Mouse (Mus musculus) layer of hippocampus, postnatal 14 days (tissue): Measurements from ENCODE around the gene Cbr2. TPM values are rescaled to one million over a fixed set of nuclear protein-coding genes. Genes with fewer than 3 reads are reported as not detected.

Source experiments
- DNase-seq, 2 experiments: peaks; one replicate each; pipeline ENCODE4 v3.0.0; 2021 to 2022; ENCODE audit warnings: low spot score in 2 of 2, mixed read lengths in 1 of 2
- total RNA-seq, 2 experiments: library from RNA; stranded (reverse); gene quantifications; 2 replicates each; pipeline ENCODE4 v1.2.3; 2021

Cbr2 gene
- total RNA-seq, 2 experiments from 2014 or later = 2.1 to 2.2 TPM

DNA sequence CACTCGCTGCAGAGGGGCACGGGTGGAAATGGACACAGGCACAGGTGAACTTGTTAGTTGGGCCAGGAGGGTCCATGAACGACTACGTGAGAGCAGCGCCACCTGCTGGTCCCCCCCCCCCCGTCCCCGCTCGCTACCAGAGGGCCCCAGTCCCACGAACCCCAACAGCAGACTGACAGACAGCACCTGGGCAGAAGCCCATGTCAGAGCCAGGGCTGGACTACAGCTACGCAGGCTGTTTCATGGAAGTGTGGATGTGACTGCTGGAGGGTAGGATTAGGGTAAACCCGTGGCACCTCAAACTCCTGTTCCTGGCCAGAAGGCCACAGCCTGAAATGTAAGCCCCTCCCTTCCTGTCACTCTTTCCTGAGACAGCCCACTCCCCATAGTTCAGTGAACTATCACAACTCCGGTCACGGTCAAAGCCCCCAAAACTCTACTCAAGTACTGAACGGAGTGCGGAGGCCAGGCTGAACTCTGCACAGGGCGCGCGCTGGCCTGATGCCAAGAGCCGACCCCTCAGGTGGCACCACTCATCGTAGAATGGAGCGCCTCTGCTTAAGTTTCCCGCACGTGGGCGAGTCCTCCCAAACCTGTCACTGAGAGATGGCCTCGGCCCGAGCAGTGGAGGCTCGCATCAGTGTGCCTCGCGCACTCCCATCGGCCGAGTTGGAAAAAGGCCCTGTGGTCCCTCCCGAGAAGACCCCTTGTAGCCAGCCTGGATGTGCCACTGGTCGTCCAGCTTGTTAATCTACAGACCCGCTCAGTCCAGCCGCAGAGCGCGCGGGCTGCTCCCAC, 18.9 kb downstream of the Cbr2 start:
- DNase-seq = peak in 1 of 2 experiments; percentile 56

DNA sequence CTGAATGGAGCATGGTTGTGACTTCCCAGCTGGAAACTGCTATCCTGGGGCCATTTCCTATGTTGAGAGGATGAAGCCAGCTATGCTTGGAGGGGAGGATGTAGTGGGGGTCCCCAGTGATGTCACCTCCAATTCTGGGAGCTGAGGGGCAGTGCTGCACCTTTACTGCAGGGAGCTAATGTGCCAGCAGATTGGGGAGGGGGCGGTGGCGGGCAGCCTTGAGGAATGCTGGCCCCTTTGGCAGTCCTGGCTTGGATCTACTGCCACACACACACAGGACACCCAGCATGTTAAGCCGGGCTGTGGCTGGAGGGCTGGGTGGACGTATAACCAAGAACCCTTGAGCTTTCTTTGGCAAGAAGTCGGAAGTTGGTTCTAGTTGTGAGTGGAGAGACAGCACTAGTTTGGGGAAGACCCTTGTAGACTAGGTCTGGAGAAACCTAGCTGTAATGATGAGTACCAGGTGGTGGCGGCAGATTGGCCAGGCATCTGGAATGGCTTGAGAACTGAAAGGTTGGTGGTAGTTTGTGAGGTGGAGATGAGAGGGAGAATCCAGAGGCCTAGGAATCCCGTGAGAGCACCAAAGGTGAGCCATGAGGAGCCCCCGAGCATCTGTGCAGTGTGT, 19.8 kb downstream of the Cbr2 start:
- no peak for DNase-seq

DNA sequence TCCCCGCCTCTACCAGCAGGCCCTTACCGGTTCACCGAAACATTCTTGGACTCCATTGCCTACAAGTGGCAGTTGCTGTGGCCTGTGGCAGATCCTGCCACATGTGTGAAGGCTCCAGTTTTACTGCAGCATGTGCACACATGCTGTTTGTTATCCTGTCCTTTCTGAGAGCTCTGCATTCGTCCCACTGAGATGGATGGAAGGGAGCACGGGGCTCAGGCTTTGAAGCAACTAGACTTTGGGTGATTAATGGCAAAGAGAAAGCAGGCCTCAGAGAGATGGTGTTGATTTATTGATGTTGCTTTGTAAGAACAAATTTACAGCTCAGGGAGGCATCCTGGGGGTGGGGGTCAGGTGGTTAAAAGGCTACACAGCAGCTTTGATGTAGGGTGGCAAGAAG, 21.2 kb downstream of the Cbr2 start:
- DNase-seq = no peak

DNA sequence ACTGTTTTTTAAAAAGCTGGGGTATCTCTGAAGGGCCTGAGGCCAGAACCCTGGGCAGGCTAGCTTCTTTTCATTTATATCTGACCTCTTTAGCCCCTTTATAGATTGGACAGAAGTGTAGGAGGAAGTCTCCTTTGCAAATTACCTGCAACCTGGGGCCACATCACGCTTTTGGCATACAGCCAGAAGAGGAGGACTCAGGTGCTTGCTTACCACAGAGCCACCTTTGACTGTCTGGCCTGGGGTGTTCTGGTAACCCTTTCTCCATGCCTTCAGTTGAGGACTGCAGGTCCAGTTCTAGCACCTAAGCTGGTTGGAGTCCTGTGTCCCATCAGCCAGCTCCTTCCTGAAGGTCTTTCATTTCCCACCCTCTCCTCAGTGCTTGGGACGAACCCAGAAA, 22.4 kb downstream of the Cbr2 start:
- no peak for DNase-seq

DNA sequence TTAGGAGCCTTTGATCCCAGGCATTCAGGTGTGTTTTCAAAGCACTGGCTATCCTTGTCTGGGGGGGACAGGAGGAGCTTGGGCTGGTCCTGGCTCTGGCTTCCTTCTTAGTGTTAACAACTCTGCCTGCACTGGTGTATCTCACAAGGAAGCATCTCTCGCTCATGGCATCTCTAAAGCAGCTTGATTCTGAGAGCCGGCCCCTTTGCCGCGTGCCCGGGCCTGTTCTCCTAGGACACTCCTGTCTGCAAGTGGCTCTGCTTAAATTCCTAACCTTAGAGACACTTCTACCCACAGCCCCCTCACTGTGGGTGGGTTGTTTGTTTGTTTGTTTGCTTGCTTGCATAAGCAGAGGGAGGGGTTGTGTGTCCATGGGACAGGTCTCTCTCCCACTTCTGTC, 23.9 kb downstream of the Cbr2 start:
- no peak for DNase-seq

DNA sequence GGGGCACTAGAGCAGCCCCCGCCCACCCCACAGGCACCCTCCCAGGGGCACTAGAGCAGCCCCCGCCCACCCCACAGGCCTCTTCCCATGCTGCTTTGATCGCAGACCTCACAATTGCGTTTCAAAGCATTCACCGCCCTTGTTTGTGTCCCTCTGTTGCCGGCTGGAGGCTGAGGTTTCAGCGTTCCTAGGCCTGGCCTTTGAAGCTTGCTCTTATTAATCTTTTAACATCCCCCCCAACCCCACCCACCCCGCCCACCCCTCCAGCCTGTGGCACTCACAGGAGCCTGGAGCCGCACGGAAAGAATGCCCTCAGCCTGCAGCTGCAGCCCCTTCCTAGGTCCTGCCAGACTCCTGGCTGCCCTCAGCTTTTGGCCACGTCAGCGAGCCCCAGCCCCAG, 24.7 kb downstream of the Cbr2 start:
- DNase-seq = no peak

DNA sequence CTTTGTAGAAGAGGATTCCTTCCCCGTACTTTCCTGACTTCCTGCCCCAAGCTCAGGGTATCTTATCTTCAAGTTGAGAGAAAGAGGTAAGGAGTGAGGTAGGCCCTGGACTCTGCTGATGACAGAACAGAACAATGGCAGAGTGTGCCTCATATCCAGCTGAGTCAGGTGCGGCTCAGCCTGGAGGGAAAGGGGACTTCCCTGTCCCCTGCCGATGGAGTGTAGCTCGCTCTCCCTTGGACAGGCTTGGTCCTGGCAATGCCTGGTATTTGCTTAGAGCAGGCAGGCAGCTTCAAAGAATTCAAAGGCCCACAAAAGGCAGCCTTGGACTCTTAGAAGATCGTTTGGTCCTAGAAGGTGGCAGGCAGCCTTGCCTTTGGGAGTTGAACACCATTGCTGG, 25.8 kb downstream of the Cbr2 start:
- no peak for DNase-seq

DNA sequence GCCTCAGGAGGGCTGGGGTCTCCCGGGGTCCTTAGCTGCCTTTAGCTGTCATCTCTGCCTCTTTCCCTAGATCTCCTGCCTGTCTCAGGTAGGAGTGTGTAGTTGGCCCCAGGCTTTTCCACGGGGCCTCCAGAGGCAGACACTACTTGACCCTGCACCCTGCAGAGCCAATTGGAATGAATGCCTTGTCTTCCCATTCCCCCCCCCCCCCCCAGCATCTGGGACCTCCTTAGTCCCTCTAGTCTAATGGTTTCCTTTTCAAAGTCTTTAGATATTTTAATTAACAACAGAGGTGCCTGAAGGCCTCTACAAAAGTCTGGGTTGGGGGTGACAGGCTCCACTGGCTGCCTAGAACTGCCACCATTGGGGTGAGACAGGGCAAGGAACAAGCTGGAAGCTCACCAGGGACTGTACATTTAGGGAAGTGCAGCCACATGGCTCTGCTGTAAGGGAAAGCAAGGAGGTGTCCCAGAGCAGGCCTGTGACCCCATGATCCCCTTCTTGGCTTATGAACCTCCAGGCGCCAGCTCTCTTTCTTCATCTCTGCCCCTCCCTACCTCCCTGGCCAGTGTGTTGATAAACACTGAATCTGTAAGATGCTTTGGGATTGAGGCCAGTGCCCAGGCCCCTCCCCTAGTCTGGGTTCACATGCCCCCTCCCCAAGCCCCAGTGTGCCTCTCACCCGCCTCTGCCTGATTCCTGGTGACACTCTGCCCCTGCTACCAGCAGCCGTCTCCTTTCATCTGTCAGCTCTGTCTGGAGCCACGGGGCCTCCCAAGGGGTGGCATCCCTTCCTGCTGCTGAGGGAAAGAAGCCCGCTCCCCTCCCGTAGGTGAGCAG, 27.2 kb downstream of the Cbr2 start:
- DNase-seq = no peak

DNA sequence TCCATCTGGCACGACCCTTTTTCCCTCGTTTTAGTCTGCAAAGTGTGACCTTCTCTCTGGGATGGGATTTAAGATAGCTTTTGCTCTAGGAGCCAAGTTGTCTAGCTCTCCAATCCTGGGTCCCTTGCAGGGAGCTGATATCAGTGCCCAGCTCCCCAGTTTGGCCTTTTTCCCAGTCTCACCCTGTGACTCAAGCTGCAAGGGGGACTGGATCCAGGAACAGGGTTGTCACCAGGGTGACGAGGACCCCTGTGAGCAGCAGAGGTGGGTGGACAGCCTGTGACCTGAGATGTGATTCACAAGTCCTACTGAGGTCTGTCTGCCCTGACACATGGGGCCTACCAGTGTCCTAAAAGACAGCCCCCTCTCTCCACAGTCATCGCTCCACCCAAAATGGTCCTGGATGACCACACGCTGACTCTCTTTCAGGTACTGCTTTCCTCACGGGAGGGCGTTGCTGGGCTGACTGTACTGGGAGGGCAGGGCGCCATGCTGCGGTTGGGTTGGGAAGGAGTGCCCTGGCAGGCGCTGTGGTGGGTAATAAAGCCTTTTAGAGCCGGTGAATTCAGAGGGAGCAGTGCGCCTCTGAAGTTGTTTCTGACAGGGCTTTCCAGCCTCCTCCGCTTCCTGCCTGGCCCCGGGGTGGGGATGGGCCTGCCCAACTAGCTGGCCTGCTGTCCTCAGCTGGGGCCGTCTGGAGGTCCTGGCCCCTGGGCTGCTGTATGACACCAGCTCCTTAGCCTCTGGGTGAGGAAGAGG, 28.0 kb downstream of the Cbr2 start:
- DNase-seq = no peak

DNA sequence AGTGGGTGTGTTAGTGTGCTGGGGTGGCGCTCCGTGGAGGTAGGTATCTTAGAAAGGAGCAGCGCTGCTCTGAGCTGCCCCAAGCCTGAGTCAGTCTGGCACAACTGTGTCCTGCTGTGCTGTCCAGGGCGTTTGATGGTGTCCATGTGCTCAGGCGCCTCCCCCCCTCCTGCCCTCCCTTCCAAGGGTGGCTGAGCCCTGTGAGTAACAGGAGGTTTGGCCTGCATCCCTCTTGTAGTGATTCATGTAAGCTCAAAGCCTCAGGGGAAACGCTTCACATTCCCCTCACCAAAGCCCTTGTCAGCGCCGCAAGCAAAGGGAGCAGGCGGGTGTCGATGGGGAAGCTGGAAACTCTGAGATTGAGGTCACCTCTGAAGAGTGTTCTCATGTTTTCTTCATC, 34.2 kb downstream of the Cbr2 start:
- DNase-seq = no peak

DNA sequence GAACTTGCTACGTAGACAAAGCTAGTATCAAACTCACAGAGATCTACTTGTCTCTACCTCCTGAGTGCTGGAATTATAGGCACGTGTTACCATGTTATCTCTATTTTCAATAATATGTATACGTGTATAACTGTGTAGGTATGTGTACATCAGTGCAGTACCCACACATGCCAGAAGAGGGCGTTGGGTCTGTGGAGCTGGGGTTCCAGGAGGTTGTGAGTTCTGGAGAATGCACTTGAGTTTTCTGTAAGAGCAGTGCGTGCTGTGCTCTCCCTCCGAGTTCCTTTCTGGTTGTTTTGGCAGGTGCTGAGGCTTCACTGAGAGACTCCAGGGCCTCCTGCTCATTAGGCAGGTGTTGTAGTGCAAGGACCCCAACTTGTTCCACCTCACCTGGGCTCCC, 35.3 kb downstream of the Cbr2 start:
- DNase-seq = no peak

DNA sequence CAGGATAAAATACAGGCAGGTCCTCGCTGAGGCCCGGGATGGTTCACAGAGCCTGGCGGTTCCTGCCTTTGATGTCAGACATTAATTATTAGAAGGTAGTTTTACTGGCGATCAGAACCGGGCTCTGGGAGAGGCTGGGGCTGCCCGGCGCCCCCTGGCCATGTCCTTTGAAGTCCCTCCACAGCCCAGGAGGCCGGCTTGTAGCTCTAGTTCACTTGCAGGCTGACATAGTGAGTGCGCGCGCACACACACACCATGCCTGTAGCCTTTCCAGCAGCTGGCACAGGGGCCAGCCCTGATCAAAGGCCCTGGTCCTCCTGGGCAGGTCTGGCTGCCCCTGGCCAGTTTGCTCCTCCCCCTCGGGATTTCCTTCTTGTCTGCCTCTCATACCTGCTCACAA, 36.3 kb downstream of the Cbr2 start:
- no peak for DNase-seq

DNA sequence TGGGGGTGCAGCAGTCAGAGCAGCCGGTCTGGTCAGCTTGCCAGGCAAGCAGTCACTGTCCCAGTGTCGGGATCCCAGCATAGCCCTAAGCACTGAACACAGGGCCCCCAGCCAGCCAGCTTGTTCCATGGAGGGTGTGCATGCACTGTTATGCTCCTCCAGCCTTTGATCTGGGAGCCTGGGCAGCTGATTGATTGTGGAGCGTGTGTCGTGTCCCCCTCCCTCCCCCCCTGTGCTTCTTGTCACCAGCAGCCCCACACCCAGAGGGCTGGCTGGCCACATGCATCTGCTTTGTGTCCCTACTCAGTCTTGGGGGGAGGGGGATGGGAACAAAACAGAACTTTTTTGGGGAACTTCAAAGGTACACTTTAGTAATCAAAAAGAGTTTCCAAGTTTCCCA, 36.7 kb downstream of the Cbr2 start:
- DNase-seq = peak in 1 of 2 experiments; percentile 49

DNA sequence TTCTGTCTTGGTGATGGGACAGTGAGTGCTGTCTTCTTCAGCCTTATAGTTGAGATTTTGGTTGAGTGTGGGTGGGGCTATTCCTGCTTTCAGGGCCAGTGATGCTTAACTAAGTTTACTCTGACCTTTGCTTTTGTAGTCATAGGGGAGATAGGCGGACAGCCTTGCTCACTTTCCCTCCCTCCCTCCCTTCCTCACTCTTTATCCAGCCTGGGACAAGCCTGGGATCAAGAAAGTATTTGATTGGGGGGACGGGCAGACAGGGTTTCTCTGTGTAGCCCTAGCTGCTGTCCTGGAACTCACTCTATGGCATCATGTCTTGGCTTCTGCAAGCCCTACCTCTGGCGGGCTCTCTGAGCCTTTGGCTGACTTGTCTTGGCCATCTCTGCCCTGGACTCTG, 38.5 kb downstream of the Cbr2 start:
- DNase-seq = no peak

DNA sequence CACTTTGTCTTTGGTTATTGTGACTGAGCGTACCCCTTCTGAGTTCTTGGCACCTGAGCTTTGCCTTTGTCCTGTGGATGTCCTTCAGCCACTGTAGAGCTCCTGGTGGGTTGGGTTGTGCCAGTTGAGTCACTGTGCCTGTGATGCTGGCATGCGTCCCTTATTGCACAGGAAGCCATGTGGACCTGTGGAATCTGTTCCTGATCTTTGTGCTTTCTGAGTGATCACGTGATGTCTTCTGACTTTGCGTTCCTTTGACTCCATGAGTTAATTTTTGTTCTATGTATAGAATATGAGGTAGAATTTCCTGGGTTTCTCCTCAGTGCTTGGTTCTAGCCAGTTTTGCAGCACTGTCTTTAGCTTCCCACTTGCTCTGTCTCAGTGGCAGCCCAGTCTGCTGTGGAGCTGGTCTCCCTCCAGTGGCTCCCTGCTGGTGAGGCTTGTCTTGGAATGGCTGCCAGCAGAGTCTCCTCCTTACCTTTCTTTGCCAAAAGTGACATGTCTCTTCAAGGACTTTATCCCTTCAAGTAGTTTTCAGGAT, 39.4 kb downstream of the Cbr2 start:
- peak in 1 of 2 experiments; percentile 33 for DNase-seq

DNA sequence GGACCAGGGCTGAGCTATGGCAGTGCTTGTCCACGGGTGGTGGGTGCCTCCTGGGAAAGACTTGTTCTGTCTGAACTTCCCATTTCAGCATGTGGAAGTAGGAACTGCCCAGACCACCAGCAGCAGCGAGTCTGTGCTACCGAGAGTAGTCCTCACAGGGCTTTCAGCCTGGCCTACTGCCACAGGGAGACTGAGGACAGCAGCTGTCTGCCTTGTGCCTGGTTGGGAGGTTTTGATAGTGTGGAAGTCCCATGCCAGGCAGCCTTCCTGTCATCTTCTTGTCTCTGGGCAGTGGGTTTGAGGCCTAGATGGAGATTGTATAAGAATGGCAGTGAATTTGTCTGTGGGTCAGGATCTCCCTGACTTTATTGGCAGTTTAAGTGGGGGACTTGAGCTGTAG, 42.5 kb downstream of the Cbr2 start:
- DNase-seq = no peak

DNA sequence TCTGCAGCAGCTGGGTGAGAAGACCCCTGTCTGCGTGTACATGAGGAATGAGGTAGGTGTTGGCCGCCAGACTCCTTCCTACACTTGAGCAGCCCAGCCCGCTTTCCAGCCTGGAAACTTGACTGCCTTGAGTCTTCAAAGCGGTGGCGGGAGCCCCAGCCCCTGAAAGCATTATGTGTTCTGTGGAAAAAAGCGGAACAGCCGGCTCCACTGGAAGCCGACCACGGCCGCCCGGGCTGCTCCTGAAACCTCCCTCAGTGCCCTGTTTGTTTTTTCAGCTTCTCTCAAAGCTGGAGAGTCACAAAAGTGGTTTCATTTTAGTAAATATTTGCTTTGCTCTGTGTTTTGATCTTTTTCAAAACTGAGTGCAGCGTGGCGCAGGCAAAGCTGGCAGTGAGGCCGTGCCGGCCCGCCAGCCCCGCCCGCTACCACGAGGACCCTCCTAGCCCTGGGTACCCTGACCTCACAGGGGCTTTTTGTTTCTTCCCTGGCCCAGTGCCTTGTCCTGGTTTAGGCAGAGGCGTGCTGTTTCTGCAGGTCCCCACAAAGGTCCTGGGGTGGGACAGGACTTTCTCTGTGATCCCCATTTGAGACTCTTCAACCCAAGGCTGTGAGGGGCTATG, 45.2 kb downstream of the Cbr2 start:
- DNase-seq = no peak

DNA sequence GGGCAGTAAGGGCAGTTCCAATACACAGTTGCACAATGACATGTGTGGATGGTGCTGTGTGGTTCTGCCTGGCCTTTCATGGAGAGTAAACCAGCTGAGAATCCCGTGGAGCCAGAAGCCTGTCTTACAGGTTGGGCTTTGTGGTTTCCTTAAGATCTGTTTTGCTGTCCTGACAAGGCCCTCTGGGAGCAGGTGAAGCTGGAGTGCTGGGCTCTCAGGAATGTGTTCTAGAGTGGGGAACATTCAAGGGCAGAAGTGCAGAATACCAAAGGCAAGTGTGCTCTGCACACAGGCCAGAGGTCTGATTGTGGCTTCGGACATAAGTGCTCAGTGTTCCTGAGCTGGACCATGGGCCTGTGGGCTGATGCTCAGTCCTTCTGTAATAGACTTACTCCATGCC, 47.3 kb downstream of the Cbr2 start:
- DNase-seq = no peak

DNA sequence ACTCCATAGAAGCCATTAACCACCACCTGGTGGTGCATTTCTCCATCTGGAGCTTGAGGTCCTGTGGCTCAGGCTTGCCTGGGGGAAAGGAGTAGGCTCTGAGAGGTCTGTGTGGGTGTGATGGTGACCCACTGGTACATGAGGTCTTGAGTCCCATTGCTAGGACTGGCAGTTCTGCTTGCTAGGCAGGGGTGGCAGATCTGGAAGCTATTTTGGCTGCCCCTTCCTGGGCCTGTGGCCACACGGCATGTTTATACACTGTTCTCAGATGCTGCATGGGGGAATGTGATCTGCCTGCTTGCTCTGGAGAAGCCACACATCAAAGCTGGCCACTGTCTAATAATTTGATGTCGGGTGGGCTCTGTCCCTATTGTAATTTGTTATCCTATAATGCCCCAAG, 47.8 kb downstream of the Cbr2 start:
- no peak for DNase-seq

DNA sequence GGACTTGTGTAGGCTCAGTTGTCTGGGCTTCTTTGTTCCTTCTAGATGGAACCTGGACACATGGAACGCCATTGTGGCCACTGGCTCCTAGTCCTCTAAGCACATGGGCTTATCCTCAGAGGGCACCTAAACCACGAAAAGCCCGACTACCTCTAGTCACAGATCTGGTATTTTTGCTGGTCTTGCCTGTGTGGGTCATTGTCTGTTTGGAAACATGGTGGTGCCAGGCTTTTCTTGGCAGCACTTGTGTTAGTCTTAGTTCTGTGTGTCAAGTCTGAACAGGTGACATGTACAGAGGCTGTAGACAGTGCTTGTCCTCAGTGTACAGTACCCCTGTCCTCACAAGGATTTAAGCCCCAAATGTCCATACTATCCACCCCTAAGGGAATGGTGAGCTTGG, 48.4 kb downstream of the Cbr2 start:
- DNase-seq = no peak

DNA sequence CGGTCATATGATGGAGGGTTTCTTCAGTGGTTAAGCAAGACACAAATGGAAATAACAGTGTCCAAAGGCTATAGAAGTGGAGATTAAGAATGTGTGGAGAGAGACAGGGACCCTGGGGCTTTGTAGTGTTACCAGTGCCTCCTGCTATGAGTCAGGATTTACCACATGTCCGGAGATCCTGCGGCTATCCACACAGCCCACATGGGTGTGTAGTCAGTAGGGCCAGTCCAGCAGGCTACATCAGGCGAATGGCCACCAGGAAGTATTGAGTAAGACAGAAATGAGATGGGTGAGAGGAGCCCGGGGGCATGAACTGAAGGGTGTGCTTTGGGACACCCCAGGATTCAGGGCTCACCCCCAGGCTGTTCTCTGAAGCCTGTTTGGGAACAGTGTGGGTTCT, 49.2 kb downstream of the Cbr2 start:
- DNase-seq = no peak
